Mouse (Mus musculus): ENCODE results near the gene Galntl6. TPM values are rescaled to one million over a fixed set of nuclear protein-coding genes. Genes with fewer than 3 reads are reported as not detected.

Gene Galntl6
- polyA plus RNA-seq, 1 experiment from 2014 or later, result 0.20 TPM

DNA sequence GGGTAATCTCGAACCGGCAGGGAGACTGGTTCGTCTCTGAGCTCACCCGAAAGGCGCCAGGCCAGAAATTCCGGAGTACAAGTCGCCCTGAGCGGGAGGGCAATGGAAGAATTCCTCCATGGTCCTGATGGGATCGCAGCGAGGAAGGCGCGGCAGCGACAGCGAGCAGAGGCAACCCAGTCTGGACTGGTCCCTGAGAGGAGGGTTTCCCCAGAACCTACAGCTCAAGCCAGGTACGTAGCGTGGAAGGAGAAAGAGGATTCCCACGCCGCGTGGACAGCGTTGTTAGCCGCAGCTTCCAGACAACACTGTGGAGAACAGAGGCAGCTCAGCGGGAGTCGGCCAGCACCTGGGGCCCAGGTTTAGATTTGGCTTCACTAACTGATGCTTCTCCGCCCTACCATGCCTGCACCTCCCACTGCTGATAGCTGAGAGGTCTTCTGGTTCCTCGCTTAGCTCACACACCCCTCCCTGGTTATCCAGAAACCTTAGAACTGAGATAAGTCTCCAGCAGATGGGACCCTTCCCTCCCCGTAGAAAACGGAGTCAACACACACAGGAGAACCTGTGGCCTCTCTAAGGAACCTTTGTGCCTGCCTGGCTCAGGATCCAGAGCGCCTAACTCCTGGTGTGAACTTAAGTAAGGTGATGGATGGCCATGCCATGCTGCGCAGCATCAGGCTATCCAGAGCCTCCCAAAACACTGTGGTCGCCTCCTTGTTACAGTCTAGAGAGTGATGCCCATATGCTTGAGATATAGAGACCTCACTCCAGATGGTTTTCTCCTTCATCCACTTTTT lies 600 bp upstream of the Galntl6 start:
- ATAC-seq, result no peak
- 4% methylated on average over 30 of the region's 30 CpGs for WGBS
- Histone ChIP-seq H3K9ac (ENCODE audit: low read depth, low read length) (no peak overlapping the region), H3K36me3 (ENCODE audit: control insufficient read depth, insufficient read depth) (no peaks in the 10 kb centered on the region), H3K27me3 (replicated peaks; ENCODE audit: control insufficient read depth, insufficient read depth, low read length) (peaks cover 10% of the 10 kb centered on the region; the same call in 1 of the 2 replicates), H3K4me1 (replicated peaks; ENCODE audit: control insufficient read depth, insufficient read depth, low read length) (no peaks in the 10 kb centered on the region), H3K4me2 (replicated peaks; ENCODE audit: low read depth) (peak overlapping the region; percentile 81), H3K4me3 (ENCODE audit: low read depth, low read length) (peak overlapping the region; percentile 41), H3K27ac (ENCODE audit: low read depth, low read length) (no peak overlapping the region), H3K9me3 (ENCODE audit: control insufficient read depth) (no peaks in the 10 kb centered on the region)
- TF ChIP-seq CTCF (IDR thresholded peaks at IDR 0.05; ENCODE audit: low read depth), result no peak

GRCm38 (mm10) chr8:58911677-58912076 lies 763 bp downstream of the Galntl6 start, which contains the start of gene BC030500:
Gene BC030500 (plus strand): TSS chr8:58911755.
- Histone ChIP-seq H3K9me3 (ENCODE audit: control insufficient read depth) (no peaks in the 10 kb centered on the region), H3K4me2 (replicated peaks; ENCODE audit: low read depth) (peak within 1 kb of the TSS; percentile 81), H3K27ac (ENCODE audit: low read depth, low read length) (no peak within 1 kb of the TSS), H3K4me3 (ENCODE audit: low read depth, low read length) (peak within 1 kb of the TSS; percentile 41), H3K9ac (ENCODE audit: low read depth, low read length) (no peak within 1 kb of the TSS), H3K36me3 (ENCODE audit: control insufficient read depth, insufficient read depth) (no peaks in the 10 kb centered on the region), H3K4me1 (replicated peaks; ENCODE audit: control insufficient read depth, insufficient read depth, low read length) (no peaks in the 10 kb centered on the region), H3K27me3 (replicated peaks; ENCODE audit: control insufficient read depth, insufficient read depth, low read length) (peaks cover 10% of the 10 kb centered on the region; the same call in 1 of the 2 replicates)
- WGBS, result 3% methylated on average over 14 of the region's 14 CpGs
- no peak for ATAC-seq
- TF ChIP-seq CTCF (IDR thresholded peaks at IDR 0.05; ENCODE audit: low read depth), result no peak

- Histone ChIP-seq H3K27ac (ENCODE audit: low read depth, low read length) (no peak overlapping the region), H3K4me2 (replicated peaks; ENCODE audit: low read depth) (no peak overlapping the region), H3K36me3 (ENCODE audit: control insufficient read depth, insufficient read depth) (no peaks in the 10 kb centered on the region), H3K4me3 (ENCODE audit: low read depth, low read length) (no peak overlapping the region), H3K4me1 (replicated peaks; ENCODE audit: control insufficient read depth, insufficient read depth, low read length) (no peaks in the 10 kb centered on the region), H3K9me3 (ENCODE audit: control insufficient read depth) (no peaks in the 10 kb centered on the region), H3K9ac (ENCODE audit: low read depth, low read length) (no peak overlapping the region), H3K27me3 (replicated peaks; ENCODE audit: control insufficient read depth, insufficient read depth, low read length) (no peaks in the 10 kb centered on the region)
- ATAC-seq, result no peak
- no peak for TF ChIP-seq CTCF (IDR thresholded peaks at IDR 0.05; ENCODE audit: low read depth)
- WGBS, result 47% methylated on average over 2 of the region's 2 CpGs
Measured at GRCm38 (mm10) chr8:58904465-58904864, 8.0 kb downstream of the Galntl6 start.

DNA sequence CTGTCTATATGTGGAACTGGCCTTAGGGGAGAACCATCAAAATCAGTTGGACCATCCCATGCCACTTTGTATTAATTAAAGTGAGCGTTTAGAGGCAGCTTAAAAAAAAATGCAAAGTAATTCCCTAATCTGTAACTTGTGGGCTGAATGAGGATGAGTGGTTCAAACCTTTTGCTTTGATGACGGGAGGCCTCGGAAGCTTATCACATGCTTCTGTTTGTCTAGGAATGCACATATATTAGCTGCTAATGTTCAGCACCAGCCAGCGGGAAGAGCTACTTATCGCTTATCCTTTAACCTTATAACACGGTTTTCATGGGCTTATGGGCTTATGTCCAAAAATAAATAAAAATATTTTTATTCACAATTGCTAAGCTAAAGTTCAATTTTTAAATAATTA lies 16.5 kb downstream of the Galntl6 start:
- no peak overlapping the region for H3K27ac ChIP-seq (ENCODE audit: low read depth, low read length)
- 48% methylated on average over 6 of the region's 6 CpGs for WGBS
- H3K4me2 ChIP-seq (replicated peaks; ENCODE audit: low read depth), result no peak overlapping the region
- H3K4me1 ChIP-seq (replicated peaks; ENCODE audit: control insufficient read depth, insufficient read depth, low read length), result no peaks in the 10 kb centered on the region
- ATAC-seq, result no peak
- no peak overlapping the region for H3K4me3 ChIP-seq (ENCODE audit: low read depth, low read length)
- TF ChIP-seq CTCF (IDR thresholded peaks at IDR 0.05; ENCODE audit: low read depth), result no peak
- no peaks in the 10 kb centered on the region for H3K9me3 ChIP-seq (ENCODE audit: control insufficient read depth)
- no peaks in the 10 kb centered on the region for H3K36me3 ChIP-seq (ENCODE audit: control insufficient read depth, insufficient read depth)
- H3K27me3 ChIP-seq (replicated peaks; ENCODE audit: control insufficient read depth, insufficient read depth, low read length), result no peaks in the 10 kb centered on the region
- H3K9ac ChIP-seq (ENCODE audit: low read depth, low read length), result no peak overlapping the region

GRCm38 (mm10) chr8:58890591-58890990 lies 21.8 kb downstream of the Galntl6 start:
- H3K27me3 ChIP-seq (replicated peaks; ENCODE audit: control insufficient read depth, insufficient read depth, low read length), result no peaks in the 10 kb centered on the region
- no peaks in the 10 kb centered on the region for H3K4me1 ChIP-seq (replicated peaks; ENCODE audit: control insufficient read depth, insufficient read depth, low read length)
- H3K27ac ChIP-seq (ENCODE audit: low read depth, low read length), result no peak overlapping the region
- H3K4me2 ChIP-seq (replicated peaks; ENCODE audit: low read depth), result no peak overlapping the region
- 84% methylated on average over 3 of the region's 3 CpGs for WGBS
- no peak for ATAC-seq
- H3K9ac ChIP-seq (ENCODE audit: low read depth, low read length), result no peak overlapping the region
- H3K4me3 ChIP-seq (ENCODE audit: low read depth, low read length), result no peak overlapping the region
- TF ChIP-seq CTCF (IDR thresholded peaks at IDR 0.05; ENCODE audit: low read depth), result no peak
- no peaks in the 10 kb centered on the region for H3K9me3 ChIP-seq (ENCODE audit: control insufficient read depth)
- H3K36me3 ChIP-seq (ENCODE audit: control insufficient read depth, insufficient read depth), result no peaks in the 10 kb centered on the region

DNA sequence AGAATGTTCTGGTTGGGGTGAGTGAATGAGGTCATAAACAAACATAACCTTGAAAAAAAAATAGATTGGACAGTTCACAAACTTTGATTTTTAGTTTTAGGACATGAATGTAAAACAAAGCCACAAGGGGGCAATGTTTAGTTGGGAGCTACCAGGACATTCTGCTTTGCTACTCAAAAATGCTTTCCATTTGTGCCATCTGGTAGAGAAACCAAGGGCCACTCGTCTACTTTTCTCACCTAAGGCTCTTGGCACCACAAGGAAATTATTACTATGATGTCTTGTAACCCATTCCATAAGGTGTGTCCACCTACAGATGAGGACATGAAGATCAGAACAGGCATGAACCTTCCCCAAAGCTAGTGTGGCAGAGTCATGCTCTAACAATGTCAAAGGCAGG lies 26.0 kb downstream of the Galntl6 start:
- no peaks in the 10 kb centered on the region for H3K36me3 ChIP-seq (ENCODE audit: control insufficient read depth, insufficient read depth)
- 9% methylated on average over 1 of the region's 1 CpGs for WGBS

More for the DNA sequence above, 26.0 kb downstream of the Galntl6 start:
- H3K4me2 ChIP-seq (replicated peaks; ENCODE audit: low read depth), result no peak overlapping the region
- no peak overlapping the region for H3K4me3 ChIP-seq (ENCODE audit: low read depth, low read length)
- H3K27me3 ChIP-seq (replicated peaks; ENCODE audit: control insufficient read depth, insufficient read depth, low read length), result no peaks in the 10 kb centered on the region
- H3K4me1 ChIP-seq (replicated peaks; ENCODE audit: control insufficient read depth, insufficient read depth, low read length), result no peaks in the 10 kb centered on the region
- no peak for ATAC-seq
- no peak overlapping the region for H3K27ac ChIP-seq (ENCODE audit: low read depth, low read length)
- no peak overlapping the region for H3K9ac ChIP-seq (ENCODE audit: low read depth, low read length)
- H3K9me3 ChIP-seq (ENCODE audit: control insufficient read depth), result no peaks in the 10 kb centered on the region
- TF ChIP-seq CTCF (IDR thresholded peaks at IDR 0.05; ENCODE audit: low read depth), result peak; percentile 55
